Mouse (Mus musculus): Measurements from ENCODE around the gene Tcta. TPM values are rescaled to one million over a fixed set of nuclear protein-coding genes. Genes with fewer than 3 reads are reported as not detected.

Gene Tcta
- total and polyA plus RNA-seq, 3 experiments: 3.4 to 7.0 TPM; not detected in 1

DNA sequence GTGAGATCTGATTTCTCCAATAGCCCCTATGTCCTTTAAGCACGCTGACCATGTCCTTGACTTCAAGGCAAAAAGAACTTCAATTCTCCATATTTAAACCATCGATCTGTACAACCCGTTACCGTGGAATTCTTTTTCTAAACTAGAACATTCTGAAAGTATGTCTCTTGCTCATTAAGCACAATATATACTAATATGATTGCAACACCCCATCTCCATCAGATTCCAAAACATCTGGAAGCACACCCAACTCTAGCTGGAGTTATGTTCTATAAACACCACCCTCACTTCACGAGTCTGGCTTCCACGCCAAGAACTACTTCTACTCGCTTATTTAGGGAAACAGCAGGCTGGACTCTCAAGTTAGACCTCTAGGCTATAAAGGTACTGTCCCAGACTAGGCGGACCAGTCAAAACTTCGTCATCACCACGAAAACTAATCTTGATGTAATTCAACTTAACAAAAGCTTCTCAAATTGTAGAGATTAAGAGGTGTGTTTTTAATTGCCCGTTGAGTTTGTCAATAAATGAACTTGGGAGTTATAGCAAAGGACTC, 43.4 kb downstream of the Tcta start:
- TF ChIP-seq TAL1 (IDR thresholded peaks at IDR 0.05; ENCODE audit: low read length) (no peak), CHD1 (IDR thresholded peaks at IDR 0.05; ENCODE audit: low read depth, low read length) (0 out of 2 replicates have a peak, but pooled peaks have one; percentile 73), NRF1 (IDR thresholded peaks at IDR 0.05; ENCODE audit: insufficient read depth, low read depth, low read length, poor library complexity, severe bottlenecking) (no peak)
- peaks cover 12% of the 10 kb centered on the region for H3K79me2 ChIP-seq (ENCODE audit: control insufficient read depth, insufficient read depth, low read length, poor library complexity)
- peak; percentile 34 for DNase-seq (ENCODE audit: low read depth, low spot score)
- no peaks in the 10 kb centered on the region for H3K27me3 ChIP-seq (ENCODE audit: control insufficient read depth in 1 of 2, insufficient read depth in 2 of 2, low read length in 2 of 2)
- peak overlapping the region; percentile 54 to 74 for H3K4me3 ChIP-seq (ENCODE audit: control insufficient read depth in 1 of 2, insufficient read depth in 1 of 2, low read depth in 2 of 2, low read length in 2 of 2)
- peak overlapping the region; percentile 24; the same call in 1 of the 2 replicates for H3K27ac ChIP-seq (ENCODE audit: control insufficient read depth, low read depth, low read length)
- no peaks in the 10 kb centered on the region for H3K9me3 ChIP-seq (replicated peaks; ENCODE audit: insufficient read depth, low read length)
- peaks cover 0 to 33% of the 10 kb centered on the region in 2 experiments; a peak in 2 of 4 replicates for H3K36me3 ChIP-seq (ENCODE audit: control insufficient read depth in 1 of 2, insufficient read depth in 2 of 2, low read length in 2 of 2)
- peaks cover 2 to 38% of the 10 kb centered on the region in 2 experiments for H3K4me1 ChIP-seq (ENCODE audit: control insufficient read depth in 1 of 2, insufficient read depth in 2 of 2, low read length in 2 of 2)
- H3K9ac ChIP-seq (ENCODE audit: control insufficient read depth, low read depth, low read length, poor library complexity, severe bottlenecking): peak overlapping the region; percentile 84

- TF ChIP-seq ZNF384 (IDR thresholded peaks at IDR 0.05; ENCODE audit: low read depth, low read length) (no peak), MAX (IDR thresholded peaks at IDR 0.05; ENCODE audit: low read length) (no peak), RCOR1 (IDR thresholded peaks at IDR 0.05; ENCODE audit: low read depth, low read length) (no peak), MYC (IDR thresholded peaks at IDR 0.05; ENCODE audit: low read depth, low read length) (no peak), ZMIZ1 (IDR thresholded peaks at IDR 0.05; ENCODE audit: low read depth, low read length) (no peak), MYB (IDR thresholded peaks at IDR 0.05; ENCODE audit: low read depth, low read length) (no peak), ZKSCAN1 (IDR thresholded peaks at IDR 0.05; ENCODE audit: low read depth, low read length) (no peak), MAZ (IDR thresholded peaks at IDR 0.05; ENCODE audit: low read depth, low read length) (no peak), KAT2A (conservative IDR thresholded peaks at IDR 0.05; ENCODE audit: low read depth, low read length) (no peak), TAL1 (IDR thresholded peaks at IDR 0.05; ENCODE audit: low read length) (no peak), CTCF (IDR thresholded peaks at IDR 0.05 in 2 of 3, conservative IDR thresholded peaks at IDR 0.05 in 1 of 3; ENCODE audit: control insufficient read depth in 1 of 3, insufficient read depth in 1 of 3, low read depth in 2 of 3, low read length in 3 of 3, poor library complexity in 1 of 3, severe bottlenecking in 1 of 3) (no peak), ETS1 (IDR thresholded peaks at IDR 0.05; ENCODE audit: low read depth, low read length) (no peak), USF1 (IDR thresholded peaks at IDR 0.05; ENCODE audit: low read depth, low read length) (no peak), NRF1 (IDR thresholded peaks at IDR 0.05; ENCODE audit: insufficient read depth, low read depth, low read length, poor library complexity, severe bottlenecking) (no peak), UBTF (IDR thresholded peaks at IDR 0.05; ENCODE audit: borderline replicate concordance, insufficient read depth, low read depth, low read length) (no peak), ZC3H11A (IDR thresholded peaks at IDR 0.05; ENCODE audit: low read depth, low read length) (no peak)
- no peaks in the 10 kb centered on the region for H3K27me3 ChIP-seq (ENCODE audit: control insufficient read depth in 1 of 2, insufficient read depth in 2 of 2, low read length in 2 of 2)
- H3K4me1 ChIP-seq (ENCODE audit: control insufficient read depth in 1 of 2, insufficient read depth in 2 of 2, low read length in 2 of 2): peaks cover 2 to 35% of the 10 kb centered on the region in 2 experiments
- H3K27ac ChIP-seq (ENCODE audit: control insufficient read depth, low read depth, low read length): no peak overlapping the region
- peaks cover 12% of the 10 kb centered on the region for H3K79me2 ChIP-seq (ENCODE audit: control insufficient read depth, insufficient read depth, low read length, poor library complexity)
- H3K4me3 ChIP-seq (ENCODE audit: control insufficient read depth in 1 of 2, insufficient read depth in 1 of 2, low read depth in 2 of 2, low read length in 2 of 2): no peak overlapping the region
- H3K9me3 ChIP-seq (replicated peaks; ENCODE audit: insufficient read depth, low read length): no peaks in the 10 kb centered on the region
- no peak for DNase-seq (ENCODE audit: low read depth, low spot score)
- H3K36me3 ChIP-seq (ENCODE audit: control insufficient read depth in 1 of 2, insufficient read depth in 2 of 2, low read length in 2 of 2): peaks cover 0 to 31% of the 10 kb centered on the region in 2 experiments; a peak in 2 of 4 replicates
- H3K9ac ChIP-seq (ENCODE audit: control insufficient read depth, low read depth, low read length, poor library complexity, severe bottlenecking): no peak overlapping the region
These were observed 44.1 kb downstream of the Tcta start for GRCm38 (mm10) chr9:108261865-108262264.

Measured in MEL (cell line).